Mouse (Mus musculus) MEL (cell line): ENCODE measurements around the gene Adgrb3. TPM values are rescaled to one million over a fixed set of nuclear protein-coding genes. Genes with fewer than 3 reads are reported as not detected.

Experiments used
- DNase-seq: peaks from one replicate; pipeline ENCODE4 v3.0.0; 2011; ENCODE audit warnings: low read depth, low spot score
- H3K27ac ChIP-seq: 2 replicates; pipeline ENCODE4 v1.5.1; 2012; ENCODE audit warnings: low read depth, mild to moderate bottlenecking, control low read depth, low read length, moderate library complexity; ENCODE audit not compliant: control insufficient read depth
- H3K27me3 ChIP-seq, 2 experiments: fragments of 150-350 bp in 1 of 2; sonication (generic) in 1 of 2; 2 replicates each; pipeline ENCODE4 v1.6.1; 2012; ENCODE audit warnings: low read length in 2 of 2, mild to moderate bottlenecking in 2 of 2, improper control_type of control experiment in 1 of 2, moderate library complexity in 1 of 2; ENCODE audit not compliant: insufficient read depth in 2 of 2, control insufficient read depth in 1 of 2
- H3K36me3 ChIP-seq, 2 experiments: 2 replicates each; pipeline ENCODE4 v1.6.1; 2012 to 2014; ENCODE audit warnings: low read length in 2 of 2, improper control_type of control experiment in 1 of 2, inconsistent platforms in 1 of 2, mild to moderate bottlenecking in 1 of 2; ENCODE audit not compliant: insufficient read depth in 2 of 2, control insufficient read depth in 1 of 2
- H3K4me1 ChIP-seq, 2 experiments: fragments of 150-350 bp in 1 of 2; sonication (generic) in 1 of 2; 2 replicates each; pipeline ENCODE4 v1.6.1; 2012; ENCODE audit warnings: low read length in 2 of 2, improper control_type of control experiment in 1 of 2, mild to moderate bottlenecking in 1 of 2; ENCODE audit not compliant: insufficient read depth in 2 of 2, control insufficient read depth in 1 of 2
- H3K4me3 ChIP-seq, 2 experiments: fragments of 150-350 bp in 1 of 2; sonication (generic) in 1 of 2; 2 replicates each; pipeline ENCODE4 v1.5.1; 2012; ENCODE audit warnings: low read depth in 2 of 2, low read length in 2 of 2, mild to moderate bottlenecking in 2 of 2, moderate library complexity in 2 of 2, control low read depth in 1 of 2, improper control_type of control experiment in 1 of 2; ENCODE audit not compliant: control insufficient read depth in 1 of 2, insufficient read depth in 1 of 2
- H3K79me2 ChIP-seq: 2 replicates; pipeline ENCODE4 v1.6.1; 2012; ENCODE audit warnings: mild to moderate bottlenecking, low read length, moderate library complexity; ENCODE audit not compliant: control insufficient read depth, poor library complexity, insufficient read depth
- H3K9ac ChIP-seq: 2 replicates; pipeline ENCODE4 v1.6.1; 2012; ENCODE audit warnings: low read depth, mild to moderate bottlenecking, control low read depth, low read length, moderate library complexity; ENCODE audit not compliant: control insufficient read depth, poor library complexity, severe bottlenecking
- H3K9me3 ChIP-seq: fragments of 150-350 bp; sonication (generic); replicated peaks from 2 replicates; pipeline ENCODE4 v1.6.1; 2012; ENCODE audit warnings: mild to moderate bottlenecking, low read length, improper control_type of control experiment, moderate library complexity; ENCODE audit not compliant: insufficient read depth
- CHD1 ChIP-seq: IDR thresholded peaks from 2 replicates; pipeline ENCODE4 v1.6.1; 2012; ENCODE audit warnings: low read depth, mild to moderate bottlenecking, inconsistent platforms, low read length, improper control_type of control experiment
- ELF1 ChIP-seq: IDR thresholded peaks from 2 replicates; pipeline ENCODE4 v1.6.1; 2014; ENCODE audit warnings: low read depth, mild to moderate bottlenecking, inconsistent platforms, low read length, improper control_type of control experiment, moderate library complexity
- EP300 ChIP-seq, 2 experiments: IDR thresholded peaks; 2 replicates each; pipeline ENCODE4 v1.6.1; 2011; ENCODE audit warnings: improper control_type of control experiment in 2 of 2, low read length in 2 of 2, low read depth in 1 of 2, mild to moderate bottlenecking in 1 of 2
- ETS1 ChIP-seq: IDR thresholded peaks from 2 replicates; pipeline ENCODE4 v1.6.1; 2012; ENCODE audit warnings: low read depth, mild to moderate bottlenecking, inconsistent platforms, low read length, improper control_type of control experiment, moderate library complexity
- KAT2A ChIP-seq: conservative IDR thresholded peaks from 2 replicates; pipeline ENCODE4 v1.6.1; 2012; ENCODE audit warnings: low read depth, low read length, improper control_type of control experiment, inconsistent platforms
- MAFK ChIP-seq: IDR thresholded peaks from 2 replicates; pipeline ENCODE4 v1.6.1; 2011; ENCODE audit warnings: low read depth, mild to moderate bottlenecking, low read length, improper control_type of control experiment, borderline replicate concordance
- MAX ChIP-seq: IDR thresholded peaks from 2 replicates; pipeline ENCODE4 v1.6.1; 2011; ENCODE audit warnings: low read length, improper control_type of control experiment
- MYC ChIP-seq: IDR thresholded peaks from 2 replicates; pipeline ENCODE4 v1.6.1; 2011; ENCODE audit warnings: low read depth, mild to moderate bottlenecking, low read length, improper control_type of control experiment, moderate library complexity
- NRF1 ChIP-seq: IDR thresholded peaks from 2 replicates; pipeline ENCODE4 v1.6.1; 2014; ENCODE audit warnings: low read depth, mild to moderate bottlenecking, inconsistent platforms, low read length, improper control_type of control experiment, moderate library complexity; ENCODE audit not compliant: poor library complexity, insufficient read depth, severe bottlenecking
- POLR2AphosphoS2 ChIP-seq: IDR thresholded peaks from 2 replicates; pipeline ENCODE4 v1.6.1; 2011; ENCODE audit warnings: low read length, improper control_type of control experiment
- POLR2AphosphoS5 ChIP-seq: IDR thresholded peaks from 2 replicates; pipeline ENCODE4 v1.6.1; 2012; ENCODE audit warnings: low read depth, borderline replicate concordance, mild to moderate bottlenecking, inconsistent platforms, low read length, moderate library complexity, mixed read lengths
- RAD21 ChIP-seq: IDR thresholded peaks from 2 replicates; pipeline ENCODE4 v1.6.1; 2011; ENCODE audit warnings: mild to moderate bottlenecking, low read depth, low read length, improper control_type of control experiment
- TAL1 ChIP-seq: IDR thresholded peaks from 2 replicates; pipeline ENCODE4 v1.6.1; 2012; ENCODE audit warnings: mild to moderate bottlenecking, inconsistent platforms, low read length, moderate library complexity, mixed read lengths
- UBTF ChIP-seq: IDR thresholded peaks from 2 replicates; pipeline ENCODE4 v1.6.1; 2012; ENCODE audit warnings: low read depth, mild to moderate bottlenecking, inconsistent platforms, low read length, improper control_type of control experiment, moderate library complexity, borderline replicate concordance; ENCODE audit not compliant: insufficient read depth
- ZKSCAN1 ChIP-seq: IDR thresholded peaks from 2 replicates; pipeline ENCODE4 v1.6.1; 2012; ENCODE audit warnings: low read depth, mild to moderate bottlenecking, inconsistent platforms, low read length, improper control_type of control experiment, moderate library complexity
- ZNF384 ChIP-seq: IDR thresholded peaks from 2 replicates; pipeline ENCODE4 v1.6.1; 2012; ENCODE audit warnings: low read depth, mild to moderate bottlenecking, inconsistent platforms, low read length, improper control_type of control experiment
- polyA plus RNA-seq, 2 experiments: library from polyadenylated mRNA; stranded (reverse) in 1 of 2; unstranded in 1 of 2; fragments of >175 nt in 1 of 2; fragments of >200 nt in 1 of 2; gene quantifications; 2 replicates each; pipeline versions ENCODE4 v1.2.1 to v1.2.4; 2012; ENCODE audit warnings: low replicate concordance in 2 of 2, low read depth in 1 of 2; ENCODE audit not compliant: insufficient read length in 2 of 2, insufficient read depth in 1 of 2, missing spikeins in 1 of 2
- total RNA-seq: library from RNA; depleted of rRNA; stranded (reverse); fragments of 300-350 nt; gene quantifications from 2 replicates; pipeline ENCODE4 v1.2.3, GENCODE M21; 2012

The Adgrb3 gene
- total and polyA plus RNA-seq, 3 experiments, result not detected

GRCm38 (mm10) chr1:25711474-25711873 lies 118.0 kb downstream of the Adgrb3 start:
- TF ChIP-seq MAX, result no peak
- TF ChIP-seq ETS1, result no peak
- H3K27me3 ChIP-seq, result no peaks in the 10 kb centered on the region
- H3K27ac ChIP-seq, result no peak overlapping the region
- no peaks in the 10 kb centered on the region for H3K4me1 ChIP-seq
- no peaks in the 10 kb centered on the region for H3K79me2 ChIP-seq
- DNase-seq, result no peak
- H3K4me3 ChIP-seq, result no peak overlapping the region
- H3K36me3 ChIP-seq, result no peaks in the 10 kb centered on the region
- H3K9me3 ChIP-seq, result no peaks in the 10 kb centered on the region
- H3K9ac ChIP-seq, result no peak overlapping the region

- no peak for DNase-seq
- H3K4me3 ChIP-seq, result no peak overlapping the region
- TF ChIP-seq NRF1 (no peak), ZNF384 (no peak), POLR2AphosphoS2 (no peak), EP300 (IDR thresholded peaks at IDR 0.05; ENCODE audit: low read depth in 1 of 2, low read length in 2 of 2) (no peak), KAT2A (no peak), ZKSCAN1 (no peak), RAD21 (no peak), MYC (no peak), UBTF (no peak), TAL1 (no peak), MAFK (no peak), POLR2AphosphoS5 (no peak), ELF1 (no peak), CHD1 (no peak)
These were observed 123.2 kb downstream of the Adgrb3 start for GRCm38 (mm10) chr1:25706299-25706698.

More at GRCm38 (mm10) chr1:25706299-25706698, 123.2 kb downstream of the Adgrb3 start:
- H3K27me3 ChIP-seq, result no peaks in the 10 kb centered on the region
- H3K36me3 ChIP-seq, result no peaks in the 10 kb centered on the region
- no peak overlapping the region for H3K9ac ChIP-seq
- no peaks in the 10 kb centered on the region for H3K4me1 ChIP-seq
- no peaks in the 10 kb centered on the region for H3K9me3 ChIP-seq
- H3K79me2 ChIP-seq, result no peaks in the 10 kb centered on the region
- no peak overlapping the region for H3K27ac ChIP-seq
